Mouse (Mus musculus): ENCODE data around the gene Slc41a3.

GRCm38 (mm10) chr6:90650634-90651033, 46.1 kb downstream of the Slc41a3 start:
- TF ChIP-seq CTCF (IDR thresholded peaks at IDR 0.05; ENCODE audit: low read depth) (no peak), EP300 (optimal IDR thresholded peaks at IDR 0.05) (no peak)

Data from stomach, postnatal 0 days (tissue).